ENCODE assay signal across 26 mouse cellular contexts in the genomic region with DNA sequence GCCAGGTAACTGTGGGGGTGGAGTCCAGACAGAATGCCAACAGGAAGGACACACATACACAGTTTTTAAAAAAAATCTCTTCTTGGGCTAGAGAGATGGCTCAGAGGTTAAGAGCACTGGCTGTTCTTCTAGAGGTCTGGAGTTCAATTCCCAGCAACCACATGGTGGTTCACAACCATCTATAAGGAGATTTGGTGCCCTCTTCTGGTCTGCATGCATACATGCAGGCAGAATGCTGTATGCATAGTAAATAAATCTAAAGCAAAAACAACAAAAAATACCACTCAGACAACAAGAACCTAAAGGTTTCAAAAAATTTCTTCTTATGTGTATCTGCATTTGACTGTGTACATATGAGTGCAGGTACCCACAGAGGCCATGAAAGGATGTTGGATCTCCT. TPM values are rescaled to one million over a fixed set of nuclear protein-coding genes. Genes with fewer than 3 reads are reported as not detected.
DNase-seq lines count a peak whose midpoint lies in the region; TF ChIP-seq lines count a peak whose summit lies in the region.
"Had no signal": no experiment of that assay in that cellular context is flagged by ENCODE, and none has a peak within 500 bp of the region (broad histone marks: within the 10 kb centered on the region; RNA-seq: fewer than 3 reads in every experiment).

No protein-coding gene starts in this region.

- intact Hi-C loops in gastrocnemius, adult 2 months (cut with DNase I), result no loop called here
- intact Hi-C loops in left cerebral cortex, adult 2 months (cut with DNase I), result no loop called here
- intact Hi-C loops in left cerebral cortex, postnatal 14 days (cut with DNase I), result no loop called here

- no peak for DNase-seq in gastrocnemius, adult 2 months
- DNase-seq in gastrocnemius, adult 18-20 months (ENCODE audit: low spot score), result no peak
- no peak for DNase-seq in left cerebral cortex, adult 2 months (ENCODE audit: extremely low spot score in 1 of 2, low spot score in 2 of 2)
- DNase-seq in left cerebral cortex, postnatal 14 days (ENCODE audit: low spot score in 2 of 2), result no peak
- peak; percentile 56 for DNase-seq in R1 (ENCODE audit: low read depth, low spot score)
- DNase-seq in embryo, embryonic 10.5 days (ENCODE audit: low spot score), result no peak
- no peak for DNase-seq in spleen, postnatal 10 days (ENCODE audit: low spot score in 2 of 2)
- DNase-seq: adrenal gland, postnatal 36 days; cerebellum, adult 18-20 months; cerebellum, postnatal 10 days; gastrocnemius, postnatal 36 days; heart, adult 18-20 months; heart, postnatal 14 days; kidney, adult 9 months; kidney, postnatal 25 days; layer of hippocampus, postnatal 36 days; lung, adult 18-20 months; lung, postnatal 10 days; midbrain, embryonic 14.5 days; right cerebral cortex, postnatal 14 days; thymus, adult 18-20 months; thymus, postnatal 36 days had no signal

- no peak overlapping the region for H3K4me3 ChIP-seq in gastrocnemius, adult 2 months
- no peak overlapping the region for H3K4me3 ChIP-seq in left cerebral cortex, adult 2 months
- H3K4me3 ChIP-seq in E14TG2a.4 (replicated peaks; ENCODE audit: low read length), result no peak overlapping the region
- H3K4me3 ChIP-seq: erythroblast, embryonic 14.5 days; forebrain, embryonic 12.5 days; intestine, embryonic 15.5 days had no signal

- H3K27ac ChIP-seq in gastrocnemius, adult 2 months, result no peak overlapping the region
- no peak overlapping the region for H3K27ac ChIP-seq in left cerebral cortex, adult 2 months
- H3K27ac ChIP-seq: forebrain, embryonic 12.5 days; intestine, embryonic 15.5 days had no signal

- no peaks in the 10 kb centered on the region for H3K27me3 ChIP-seq in E14TG2a.4 (ENCODE audit: insufficient read depth, low read length)
- H3K27me3 ChIP-seq: forebrain, embryonic 12.5 days; intestine, embryonic 15.5 days had no signal

- no peaks in the 10 kb centered on the region; the same call in none of the 2 replicates for H3K4me1 ChIP-seq in E14TG2a.4 (replicated peaks; ENCODE audit: low read depth, low read length)
- H3K4me1 ChIP-seq: forebrain, embryonic 12.5 days; intestine, embryonic 15.5 days had no signal

- H3K36me3 ChIP-seq in E14TG2a.4 (ENCODE audit: insufficient read depth, low read length), result no peaks in the 10 kb centered on the region
- H3K36me3 ChIP-seq: forebrain, embryonic 12.5 days; intestine, embryonic 15.5 days had no signal

- no peaks in the 10 kb centered on the region for H3K9me3 ChIP-seq in E14TG2a.4 (ENCODE audit: low read length)
- H3K9me3 ChIP-seq: intestine, embryonic 15.5 days had no signal

- TF ChIP-seq CTCF in gastrocnemius, adult 2 months (IDR thresholded peaks at IDR 0.05), result peak; percentile 26; the same call in 1 of the 2 replicates
- TF ChIP-seq CTCF in left cerebral cortex, adult 2 months (IDR thresholded peaks at IDR 0.05), result peak; percentile 26
- TF ChIP-seq CTCF in E14TG2a.4 (conservative IDR thresholded peaks at IDR 0.05; ENCODE audit: low read length), result peak; percentile 42

RNA-seq across cellular contexts. Expression of a gene that starts 16.0 kb away (rescaled TPM):
- 10 to 100 TPM; 27.5 to 28.8 TPM for total RNA-seq in gastrocnemius, adult 2 months (2021)
- 10 to 100 TPM; 29.1 to 29.2 TPM for total RNA-seq in gastrocnemius, adult 18-20 months (2021)
- total RNA-seq in left cerebral cortex, adult 2 months (2021), result 10 to 100 TPM in 1 of 2 experiments, 1 to 10 TPM in 1; 9.6 to 12.2 TPM
- total RNA-seq in left cerebral cortex, postnatal 14 days (2021), result 10 to 100 TPM; 11.4 to 13.0 TPM
